Comparison of ENCODE assay signal across 8 mouse cellular contexts in genomic region chr2:101678236-101679021, GRCm38 (mm10). TPM values are rescaled to one million over a fixed set of nuclear protein-coding genes. Genes with fewer than 3 reads are reported as not detected.
DNase-seq lines count a peak whose midpoint lies in the region; ATAC-seq lines count a peak whose summit lies in the region.

Gene Traf6 (plus strand): TSS chr2:101678429.

- under 1% methylated on average over 68 of the region's 68 CpGs for WGBS in embryonic facial prominence, embryonic 11.5 days
- WGBS in limb, embryonic 10.5 days = under 1% methylated on average over 68 of the region's 68 CpGs
- under 1% methylated on average over 68 of the region's 68 CpGs for WGBS in midbrain, embryonic 12.5 days

- no peaks in the 10 kb centered on the region for H3K27me3 ChIP-seq in embryonic facial prominence, embryonic 11.5 days (ENCODE audit: control insufficient read depth, insufficient read depth, low read length)
- H3K27me3 ChIP-seq in limb, embryonic 10.5 days (ENCODE audit: low read depth, poor library complexity, severe bottlenecking) = no peaks in the 10 kb centered on the region
- peaks cover 5% of the 10 kb centered on the region; the same call in 1 of the 2 replicates for H3K27me3 ChIP-seq in midbrain, embryonic 12.5 days

- peak; percentile 84 for ATAC-seq in embryonic facial prominence, embryonic 11.5 days (replicated peaks; ENCODE audit: insufficient number of reproducible peaks, low FRiP score, low TSS enrichment, low read depth)
- ATAC-seq in granulocyte monocyte progenitor cell, adult 5-6 weeks (replicated peaks; ENCODE audit: poor library complexity, severe bottlenecking) = peak; percentile 95
- peak; percentile 92 for ATAC-seq in midbrain, embryonic 12.5 days (ENCODE audit: low FRiP score, low read depth)

- peak; percentile 90 for DNase-seq in 3134 (ENCODE audit: extremely low read depth, insufficient read length, low spot score)
- peak; percentile 93 for DNase-seq in adrenal gland, postnatal 25 days
- DNase-seq in embryonic facial prominence, embryonic 11.5 days (ENCODE audit: low spot score) = peak; percentile 88
- DNase-seq in kidney, adult 11 months = peak; percentile 80
- DNase-seq in limb, embryonic 10.5 days (ENCODE audit: low spot score) = peak; percentile 91
- peak; percentile 64 for DNase-seq in skeletal muscle tissue, adult 2 months (ENCODE audit: low read depth, low spot score)

- no peaks in the 10 kb centered on the region for H3K4me1 ChIP-seq in embryonic facial prominence, embryonic 11.5 days (ENCODE audit: control insufficient read depth, insufficient read depth, low read length)
- peaks cover 11% of the 10 kb centered on the region for H3K4me1 ChIP-seq in limb, embryonic 10.5 days
- peaks cover 11% of the 10 kb centered on the region for H3K4me1 ChIP-seq in midbrain, embryonic 12.5 days

- no peak within 1 kb of the TSS; the same call in 1 of the 2 replicates for H3K27ac ChIP-seq in embryonic facial prominence, embryonic 11.5 days (replicated peaks; ENCODE audit: low read depth, low read length)
- H3K27ac ChIP-seq in limb, embryonic 10.5 days = peak within 1 kb of the TSS; percentile 93
- peak within 1 kb of the TSS; percentile 77 for H3K27ac ChIP-seq in midbrain, embryonic 12.5 days (replicated peaks)

- no peaks in the 10 kb centered on the region for H3K9me3 ChIP-seq in embryonic facial prominence, embryonic 11.5 days (replicated peaks; ENCODE audit: control insufficient read depth, low read length)
- no peaks in the 10 kb centered on the region for H3K9me3 ChIP-seq in limb, embryonic 10.5 days (replicated peaks)
- no peaks in the 10 kb centered on the region for H3K9me3 ChIP-seq in midbrain, embryonic 12.5 days

- H3K4me3 ChIP-seq in embryonic facial prominence, embryonic 11.5 days (ENCODE audit: low read depth, low read length) = peak within 1 kb of the TSS; percentile 88
- H3K4me3 ChIP-seq in limb, embryonic 10.5 days = peak within 1 kb of the TSS; percentile 87
- peak within 1 kb of the TSS; percentile 97 for H3K4me3 ChIP-seq in midbrain, embryonic 12.5 days

- peak within 1 kb of the TSS; percentile 50 for H3K4me2 ChIP-seq in embryonic facial prominence, embryonic 11.5 days (ENCODE audit: low read depth, low read length)
- H3K4me2 ChIP-seq in midbrain, embryonic 12.5 days (replicated peaks) = peak within 1 kb of the TSS; percentile 72

- H3K36me3 ChIP-seq in embryonic facial prominence, embryonic 11.5 days (replicated peaks; ENCODE audit: control insufficient read depth, insufficient read depth, low read depth, low read length) = no peaks in the 10 kb centered on the region
- H3K36me3 ChIP-seq in limb, embryonic 10.5 days = peaks cover 15% of the 10 kb centered on the region; the same call in 1 of the 2 replicates
- H3K36me3 ChIP-seq in midbrain, embryonic 12.5 days = 0 out of 2 replicates have a peak, but pooled peaks cover 5% of the 10 kb centered on the region

- peak within 1 kb of the TSS; percentile 81 for H3K9ac ChIP-seq in embryonic facial prominence, embryonic 11.5 days (replicated peaks; ENCODE audit: low read length)
- H3K9ac ChIP-seq in midbrain, embryonic 12.5 days (replicated peaks) = peak within 1 kb of the TSS; percentile 91

RNA-seq across cellular contexts. Expression of gene Traf6, which starts in this region (rescaled TPM):
- 18.7 and 20.0 TPM in 2 replicates for total RNA-seq in adrenal gland, postnatal 25 days (2021)
- 18.9 and 20.6 TPM in 2 replicates for polyA plus RNA-seq in embryonic facial prominence, embryonic 11.5 days (2014; fragmentation: Nextera tagmentation; extraction: Ambion mirVana)
- 21.6 and 21.9 TPM in 2 replicates for total RNA-seq in granulocyte monocyte progenitor cell, adult 5-6 weeks (2014; fragmentation: Nextera tagmentation)
- 15.3 and 22.9 TPM in 2 replicates for total RNA-seq in granulocyte monocyte progenitor cell, adult 5-6 weeks (2017)
- 14.6 and 16.1 TPM in 2 replicates for polyA plus RNA-seq in limb, embryonic 10.5 days (2016; fragmentation: Nextera tagmentation; extraction: Ambion mirVana)
- polyA plus RNA-seq in midbrain, embryonic 12.5 days (2016; fragmentation: Nextera tagmentation; extraction: Ambion mirVana) = 16.5 and 17.8 TPM in 2 replicates
